Mouse (Mus musculus): ENCODE measurements around the gene Sun5. TPM values are rescaled to one million over a fixed set of nuclear protein-coding genes. Genes with fewer than 3 reads are reported as not detected.
"Not testable (repeated sequence)": the region's sequence is repeated elsewhere in the genome, so short reads cannot be mapped to it uniquely, and the experiment has no call there.

The Sun5 gene
- polyA plus RNA-seq, 1 experiment from 2014 or later = not detected

DNA sequence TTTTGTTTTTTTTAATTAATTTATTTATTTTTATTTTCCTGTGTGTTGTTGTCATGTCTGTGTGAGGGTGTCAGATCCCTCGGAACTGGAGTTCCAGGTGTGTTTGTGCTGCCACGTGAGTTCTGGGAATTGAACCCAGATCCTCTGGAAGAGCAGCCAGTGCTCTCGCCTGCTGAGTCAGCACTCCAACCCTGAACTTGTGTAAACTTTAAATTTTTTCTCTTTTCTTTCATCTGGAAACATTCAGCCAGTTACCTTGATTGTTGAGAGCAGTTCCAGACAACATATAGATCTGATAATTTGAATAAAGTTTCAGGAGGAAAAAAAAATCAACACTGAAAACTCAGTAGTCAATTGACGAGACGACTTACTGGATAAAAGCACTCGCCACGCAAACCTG lies 42.2 kb downstream of the Sun5 start:
- Histone ChIP-seq H3K4me1 (replicated peaks; ENCODE audit: control insufficient read depth, insufficient read depth, low read length) (no peaks in the 10 kb centered on the region), H3K36me3 (ENCODE audit: control insufficient read depth, insufficient read depth, low read length) (no peaks in the 10 kb centered on the region), H3K27me3 (ENCODE audit: control insufficient read depth, insufficient read depth, low read length) (no peaks in the 10 kb centered on the region), H3K4me3 (ENCODE audit: low read depth, low read length) (no peak overlapping the region), H3K9me3 (ENCODE audit: control insufficient read depth, low read length) (no peaks in the 10 kb centered on the region), H3K27ac (ENCODE audit: low read depth, low read length) (no peak overlapping the region), H3K9ac (ENCODE audit: low read length) (no peak overlapping the region), H3K4me2 (ENCODE audit: low read depth, low read length, severe bottlenecking) (no peak overlapping the region)
- no peak for ATAC-seq (replicated peaks; ENCODE audit: low FRiP score)
- 86% methylated on average over 7 of the region's 7 CpGs for WGBS
- no peak for DNase-seq (ENCODE audit: low spot score)

DNA sequence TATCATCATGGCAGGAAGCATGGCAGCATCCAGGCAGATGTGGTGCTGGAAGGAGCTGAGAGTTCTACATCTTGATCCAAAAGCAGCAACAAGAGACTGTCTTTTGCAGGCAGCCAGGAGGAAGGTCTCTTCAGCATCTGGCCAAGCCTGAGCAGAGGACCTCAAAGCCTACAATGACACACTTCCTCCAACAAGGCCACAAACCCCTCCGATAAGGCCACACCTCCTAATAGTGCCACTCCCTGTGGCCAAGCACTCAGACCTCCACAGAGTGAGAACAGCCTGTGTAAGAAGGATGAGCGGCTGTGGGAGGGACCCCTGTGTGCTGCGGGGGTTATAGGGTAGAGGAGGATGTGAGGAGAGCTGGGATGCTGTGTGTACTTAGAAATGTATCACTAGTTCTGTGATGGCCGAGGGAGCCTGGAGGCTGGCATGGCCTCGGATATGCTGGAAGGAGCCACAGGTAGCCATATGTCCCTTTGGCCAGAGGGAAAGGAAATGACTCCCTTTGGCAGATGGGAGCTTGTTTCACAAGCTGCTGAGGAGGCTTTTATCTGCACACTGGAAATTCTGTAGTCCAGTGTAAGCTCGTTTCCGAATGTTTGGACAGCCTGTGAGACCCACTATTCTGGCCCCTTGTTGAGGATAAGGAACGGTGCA lies 43.6 kb downstream of the Sun5 start:
- Histone ChIP-seq H3K4me1 (replicated peaks; ENCODE audit: control insufficient read depth, insufficient read depth, low read length) (no peaks in the 10 kb centered on the region), H3K27ac (ENCODE audit: low read depth, low read length) (no peak overlapping the region), H3K27me3 (ENCODE audit: control insufficient read depth, insufficient read depth, low read length) (no peaks in the 10 kb centered on the region), H3K4me2 (ENCODE audit: low read depth, low read length, severe bottlenecking) (no peak overlapping the region), H3K4me3 (ENCODE audit: low read depth, low read length) (no peak overlapping the region), H3K9me3 (ENCODE audit: control insufficient read depth, low read length) (no peaks in the 10 kb centered on the region), H3K9ac (ENCODE audit: low read length) (no peak overlapping the region), H3K36me3 (ENCODE audit: control insufficient read depth, insufficient read depth, low read length) (no peaks in the 10 kb centered on the region)
- DNase-seq (ENCODE audit: low spot score) (no peak), ATAC-seq (replicated peaks; ENCODE audit: low FRiP score) (no peak)
- WGBS = 82% methylated on average over 8 of the region's 8 CpGs

DNA sequence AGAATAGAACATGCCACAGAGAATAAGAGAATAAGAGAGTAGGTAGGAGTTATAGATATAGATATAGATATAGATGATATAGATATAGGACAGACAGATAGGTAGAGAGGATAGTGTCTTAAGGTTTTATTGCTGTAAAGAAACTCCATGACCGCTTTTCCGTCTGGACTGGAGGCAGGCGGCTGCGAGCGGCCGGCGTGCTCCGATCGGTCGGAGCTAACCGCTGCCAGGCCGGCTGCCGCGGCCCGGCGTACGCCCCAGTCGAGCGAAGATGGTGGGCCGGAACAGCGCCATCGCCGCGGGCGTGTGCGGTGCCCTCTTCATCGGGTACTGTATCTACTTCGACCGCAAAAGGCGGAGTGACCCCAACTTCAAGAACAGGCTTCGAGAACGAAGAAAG lies 45.0 kb downstream of the Sun5 start:
- WGBS = 68% methylated on average over 32 of the region's 32 CpGs
- H3K4me3 ChIP-seq (ENCODE audit: low read depth, low read length); ATAC-seq (replicated peaks; ENCODE audit: low FRiP score): not testable (repeated sequence)

DNA sequence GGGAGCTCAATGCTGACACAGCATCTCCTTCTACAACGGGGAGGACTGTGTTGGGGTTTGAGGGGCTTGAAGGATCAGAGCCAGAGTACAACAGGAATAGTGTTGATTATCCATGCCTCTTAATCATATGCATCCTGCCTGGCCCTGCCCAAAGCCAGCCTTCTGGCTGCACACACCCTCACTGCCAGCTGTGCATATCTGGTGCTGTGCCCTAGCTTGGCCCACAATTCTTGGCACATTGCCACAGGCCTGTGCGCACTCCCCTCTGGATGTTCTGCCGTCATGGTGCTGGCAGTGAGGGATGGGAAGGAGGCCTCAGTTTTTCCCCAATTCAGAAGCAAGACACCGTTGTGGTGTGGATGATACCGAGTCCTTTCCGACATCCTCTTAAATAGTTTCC lies 46.3 kb downstream of the Sun5 start:
- Histone ChIP-seq H3K36me3 (ENCODE audit: control insufficient read depth, insufficient read depth, low read length) (no peaks in the 10 kb centered on the region), H3K27ac (ENCODE audit: low read depth, low read length) (no peak overlapping the region), H3K4me2 (ENCODE audit: low read depth, low read length, severe bottlenecking) (no peak overlapping the region), H3K9ac (ENCODE audit: low read length) (no peak overlapping the region), H3K9me3 (ENCODE audit: control insufficient read depth, low read length) (no peaks in the 10 kb centered on the region), H3K4me1 (replicated peaks; ENCODE audit: control insufficient read depth, insufficient read depth, low read length) (no peaks in the 10 kb centered on the region), H3K4me3 (ENCODE audit: low read depth, low read length) (no peak overlapping the region), H3K27me3 (ENCODE audit: control insufficient read depth, insufficient read depth, low read length) (no peaks in the 10 kb centered on the region)
- 87% methylated on average over 6 of the region's 6 CpGs for WGBS
- no peak for DNase-seq (ENCODE audit: low spot score)
- no peak for ATAC-seq (replicated peaks; ENCODE audit: low FRiP score)

More for the DNA sequence above, 45.0 kb downstream of the Sun5 start:
- H3K27me3 ChIP-seq (ENCODE audit: control insufficient read depth, insufficient read depth, low read length); H3K36me3 ChIP-seq (ENCODE audit: control insufficient read depth, insufficient read depth, low read length); H3K27ac ChIP-seq (ENCODE audit: low read depth, low read length); H3K9me3 ChIP-seq (ENCODE audit: control insufficient read depth, low read length); DNase-seq (ENCODE audit: low spot score); H3K4me2 ChIP-seq (ENCODE audit: low read depth, low read length, severe bottlenecking); H3K4me1 ChIP-seq (replicated peaks; ENCODE audit: control insufficient read depth, insufficient read depth, low read length); H3K9ac ChIP-seq (ENCODE audit: low read length): not testable (repeated sequence)

- Histone ChIP-seq H3K4me1 (replicated peaks; ENCODE audit: control insufficient read depth, insufficient read depth, low read length) (no peaks in the 10 kb centered on the region), H3K27ac (ENCODE audit: low read depth, low read length) (no peak overlapping the region), H3K9me3 (ENCODE audit: control insufficient read depth, low read length) (no peaks in the 10 kb centered on the region), H3K9ac (ENCODE audit: low read length) (no peak overlapping the region), H3K4me2 (ENCODE audit: low read depth, low read length, severe bottlenecking) (no peak overlapping the region), H3K4me3 (ENCODE audit: low read depth, low read length) (no peak overlapping the region), H3K36me3 (ENCODE audit: control insufficient read depth, insufficient read depth, low read length) (no peaks in the 10 kb centered on the region), H3K27me3 (ENCODE audit: control insufficient read depth, insufficient read depth, low read length) (no peaks in the 10 kb centered on the region)
- 92% methylated on average over 2 of the region's 2 CpGs for WGBS
- no peak for ATAC-seq (replicated peaks; ENCODE audit: low FRiP score)
- DNase-seq (ENCODE audit: low spot score) = no peak
These were observed 48.8 kb downstream of the Sun5 start for GRCm38 (mm10) chr2:153822005-153822543.

- Histone ChIP-seq H3K27ac (ENCODE audit: low read depth, low read length) (no peak overlapping the region), H3K9ac (ENCODE audit: low read length) (no peak overlapping the region), H3K9me3 (ENCODE audit: control insufficient read depth, low read length) (no peaks in the 10 kb centered on the region), H3K4me1 (replicated peaks; ENCODE audit: control insufficient read depth, insufficient read depth, low read length) (no peaks in the 10 kb centered on the region), H3K36me3 (ENCODE audit: control insufficient read depth, insufficient read depth, low read length) (no peaks in the 10 kb centered on the region), H3K27me3 (ENCODE audit: control insufficient read depth, insufficient read depth, low read length) (no peaks in the 10 kb centered on the region), H3K4me2 (ENCODE audit: low read depth, low read length, severe bottlenecking) (no peak overlapping the region), H3K4me3 (ENCODE audit: low read depth, low read length) (no peak overlapping the region)
- DNase-seq (ENCODE audit: low spot score) (no peak), ATAC-seq (replicated peaks; ENCODE audit: low FRiP score) (no peak)
- 82% methylated on average over 3 of the region's 3 CpGs for WGBS
These were observed 61.0 kb downstream of the Sun5 start for GRCm38 (mm10) chr2:153809921-153810320.

GRCm38 (mm10) chr2:153808841-153809240 lies 62.0 kb downstream of the Sun5 start:
- 88% methylated on average over 6 of the region's 6 CpGs for WGBS
- Histone ChIP-seq H3K4me1 (replicated peaks; ENCODE audit: control insufficient read depth, insufficient read depth, low read length) (no peaks in the 10 kb centered on the region), H3K9ac (ENCODE audit: low read length) (no peak overlapping the region), H3K36me3 (ENCODE audit: control insufficient read depth, insufficient read depth, low read length) (no peaks in the 10 kb centered on the region), H3K4me3 (ENCODE audit: low read depth, low read length) (no peak overlapping the region), H3K27ac (ENCODE audit: low read depth, low read length) (no peak overlapping the region), H3K4me2 (ENCODE audit: low read depth, low read length, severe bottlenecking) (no peak overlapping the region), H3K9me3 (ENCODE audit: control insufficient read depth, low read length) (no peaks in the 10 kb centered on the region), H3K27me3 (ENCODE audit: control insufficient read depth, insufficient read depth, low read length) (no peaks in the 10 kb centered on the region)
- DNase-seq (ENCODE audit: low spot score) (no peak), ATAC-seq (replicated peaks; ENCODE audit: low FRiP score) (no peak)

- Histone ChIP-seq H3K9ac (ENCODE audit: low read length) (no peak overlapping the region), H3K4me2 (ENCODE audit: low read depth, low read length, severe bottlenecking) (no peak overlapping the region), H3K27ac (ENCODE audit: low read depth, low read length) (no peak overlapping the region), H3K27me3 (ENCODE audit: control insufficient read depth, insufficient read depth, low read length) (no peaks in the 10 kb centered on the region), H3K4me3 (ENCODE audit: low read depth, low read length) (no peak overlapping the region), H3K9me3 (ENCODE audit: control insufficient read depth, low read length) (no peaks in the 10 kb centered on the region), H3K36me3 (ENCODE audit: control insufficient read depth, insufficient read depth, low read length) (no peaks in the 10 kb centered on the region), H3K4me1 (replicated peaks; ENCODE audit: control insufficient read depth, insufficient read depth, low read length) (no peaks in the 10 kb centered on the region)
- DNase-seq (ENCODE audit: low spot score) = no peak
- no peak for ATAC-seq (replicated peaks; ENCODE audit: low FRiP score)
- 83% methylated on average over 8 of the region's 8 CpGs for WGBS
These were observed 62.7 kb downstream of the Sun5 start for GRCm38 (mm10) chr2:153808146-153808545.

GRCm38 (mm10) chr2:153807464-153807863 lies 63.4 kb downstream of the Sun5 start:
- not testable (repeated sequence) for H3K9ac ChIP-seq (ENCODE audit: low read length); ATAC-seq (replicated peaks; ENCODE audit: low FRiP score); H3K27ac ChIP-seq (ENCODE audit: low read depth, low read length); H3K27me3 ChIP-seq (ENCODE audit: control insufficient read depth, insufficient read depth, low read length); H3K36me3 ChIP-seq (ENCODE audit: control insufficient read depth, insufficient read depth, low read length); H3K4me2 ChIP-seq (ENCODE audit: low read depth, low read length, severe bottlenecking); H3K4me1 ChIP-seq (replicated peaks; ENCODE audit: control insufficient read depth, insufficient read depth, low read length); H3K4me3 ChIP-seq (ENCODE audit: low read depth, low read length); H3K9me3 ChIP-seq (ENCODE audit: control insufficient read depth, low read length)
- DNase-seq (ENCODE audit: low spot score) = peak; percentile 76

Data from forebrain, embryonic 11.5 days (tissue).